Mouse (Mus musculus) kidney, embryonic 16.5 days (tissue): ENCODE results near the gene Cd164l2. TPM values are rescaled to one million over a fixed set of nuclear protein-coding genes. Genes with fewer than 3 reads are reported as not detected.
A peak's percentile ranks its signal among the peaks of the same experiment; 100 is the strongest.

Source experiments
- ATAC-seq: fragments of 200-750 bp; cut with Nextera tagmentation; 2 replicates; pipeline ENCODE4 v1.8.0; 2017; ENCODE audit warnings: moderate TSS enrichment; ENCODE audit not compliant: low FRiP score, low TSS enrichment
- H3K27ac ChIP-seq: fragments of 300-500 bp; sonication (generic); 2 replicates; pipeline ENCODE4 v1.5.1; 2014; ENCODE audit warnings: low read length
- H3K27me3 ChIP-seq: fragments of 300-500 bp; sonication (generic); 2 replicates; pipeline ENCODE4 v1.6.1; 2014; ENCODE audit warnings: low read length, control low read depth, mixed read lengths; ENCODE audit not compliant: insufficient read depth
- H3K36me3 ChIP-seq: fragments of 300-500 bp; sonication (generic); 2 replicates; pipeline ENCODE4 v1.6.1; 2014; ENCODE audit warnings: low read length, control low read depth, mixed read lengths; ENCODE audit not compliant: insufficient read depth
- H3K4me1 ChIP-seq: fragments of 300-500 bp; sonication (generic); 2 replicates; pipeline ENCODE4 v1.6.1; 2014; ENCODE audit warnings: low read length, control low read depth, mixed read lengths; ENCODE audit not compliant: insufficient read depth
- H3K4me2 ChIP-seq: fragments of 300-500 bp; sonication (generic); replicated peaks from 2 replicates; pipeline ENCODE4 v1.6.1; 2014; ENCODE audit warnings: low read depth, low read length
- H3K4me3 ChIP-seq: fragments of 300-500 bp; sonication (generic); 2 replicates; pipeline ENCODE4 v1.5.1; 2014; ENCODE audit warnings: mild to moderate bottlenecking, low read length
- H3K9ac ChIP-seq: fragments of 300-500 bp; sonication (generic); replicated peaks from 2 replicates; pipeline ENCODE4 v1.6.1; 2014; ENCODE audit warnings: low read length
- H3K9me3 ChIP-seq: fragments of 300-500 bp; sonication (generic); 2 replicates; pipeline ENCODE4 v1.6.1; 2016; ENCODE audit warnings: low read length, control low read depth
- WGBS: fragments of 180-500 bp; shearing (Covaris S2); extraction: QIAGEN DNeasy Blood & Tissue Kit; methylation state at CpG from one replicate; pipeline ENCODE4 v1.1.7; 2014; 5-methylcytosine and 5-hydroxymethylcytosine counted together
- polyA plus RNA-seq: library from polyadenylated mRNA; unstranded; fragments of >200 nt; fragmentation: Nextera tagmentation; extraction: Ambion mirVana; gene quantifications from 2 replicates; pipeline ENCODE4 v1.2.1, GENCODE M21; 2015

Gene Cd164l2
- 13.2 and 16.8 TPM in 2 replicates for polyA plus RNA-seq

DNA sequence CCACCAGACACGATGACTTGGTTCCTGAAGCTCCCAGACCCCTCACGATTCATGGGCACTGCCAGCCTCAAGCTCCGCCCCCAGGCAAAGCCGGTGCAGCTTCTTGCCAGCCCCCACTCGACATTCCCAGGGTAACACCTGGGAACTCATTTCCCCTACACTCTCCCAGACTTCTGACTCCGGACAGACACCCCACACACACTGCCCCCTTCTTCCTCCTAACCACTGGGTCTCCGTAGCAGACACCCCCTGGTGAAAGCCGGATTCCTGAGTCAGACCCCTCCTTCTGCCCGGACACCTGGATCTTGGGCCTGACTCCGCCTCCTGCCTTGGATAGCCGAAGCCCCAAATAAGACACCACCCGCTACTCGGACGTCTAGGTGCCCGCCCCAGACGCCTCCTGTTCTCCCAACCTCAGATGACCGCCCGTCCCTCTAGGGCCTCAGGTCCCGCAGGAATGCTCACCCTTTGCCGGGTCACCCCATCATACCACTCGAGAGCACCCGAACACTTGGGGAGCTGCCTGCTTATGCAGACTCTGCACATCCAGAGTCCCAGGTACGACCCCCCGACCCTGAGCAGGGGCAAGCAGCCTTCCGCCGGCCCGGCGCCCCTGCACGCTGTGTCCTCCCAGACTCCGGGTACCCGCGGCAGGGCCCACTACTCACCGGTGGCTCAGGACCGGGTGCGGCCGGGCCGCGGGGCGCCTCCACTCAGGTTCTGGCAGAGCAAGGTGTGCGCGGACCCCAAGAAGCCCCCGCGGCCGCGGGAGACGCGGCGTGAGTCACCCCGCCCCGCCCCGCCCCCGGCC, at the start of gene Cd164l2, which contains the start of gene Gpr3:
Cd164l2 (plus strand) TSS at position 381 of the 811 bp plus-strand sequence.
Gpr3 (minus strand) TSS at position 786 of the 811 bp plus-strand sequence.
- Histone ChIP-seq H3K9ac (peak within 1 kb of the TSS; percentile 66), H3K36me3 (no peaks in the 10 kb centered on the region), H3K9me3 (no peaks in the 10 kb centered on the region), H3K27me3 (peaks cover 9% of the 10 kb centered on the region), H3K4me3 (peak within 1 kb of the TSS; percentile 69), H3K4me2 (peak within 1 kb of the TSS; percentile 100), H3K4me1 (peaks cover 20% of the 10 kb centered on the region), H3K27ac (no peak within 1 kb of the TSS)
- WGBS, result 2% methylated on average over 51 of the region's 52 CpGs
- ATAC-seq, result peak; percentile 43

DNA sequence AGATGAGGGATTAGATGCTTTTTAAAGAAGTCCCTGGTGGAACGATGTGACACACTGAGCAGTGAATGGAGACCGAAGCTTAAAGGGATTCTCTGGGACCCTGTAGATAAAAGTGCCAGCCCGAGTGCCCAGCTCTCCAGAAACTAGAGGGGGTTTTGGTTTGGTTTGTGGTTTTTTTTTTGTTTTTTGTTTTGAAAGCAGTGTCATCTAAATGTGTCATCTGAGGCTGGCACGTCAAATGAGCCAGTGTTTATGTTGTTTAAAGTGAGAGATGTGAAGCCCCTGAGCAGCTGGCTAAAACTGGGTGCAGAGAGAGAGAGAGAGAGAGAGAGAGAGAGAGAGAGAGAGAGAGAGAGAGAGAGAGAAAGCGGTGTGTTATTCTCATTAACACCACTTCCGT, 49.7 kb upstream of the Cd164l2 start:
- Histone ChIP-seq H3K27me3 (no peaks in the 10 kb centered on the region), H3K9ac (no peak overlapping the region), H3K36me3 (peaks cover 2% of the 10 kb centered on the region; the same call in 1 of the 2 replicates), H3K9me3 (no peaks in the 10 kb centered on the region), H3K4me3 (no peak overlapping the region), H3K4me2 (no peak overlapping the region), H3K4me1 (peaks cover 22% of the 10 kb centered on the region), H3K27ac (no peak overlapping the region)
- ATAC-seq, result no peak
- 63% methylated on average over 6 of the region's 6 CpGs for WGBS

GRCm38 (mm10) chr4:133166773-133167172, 45.2 kb upstream of the Cd164l2 start:
- H3K9ac ChIP-seq, result no peak overlapping the region
- H3K9me3 ChIP-seq, result no peaks in the 10 kb centered on the region
- peaks cover 9% of the 10 kb centered on the region; the same call in 1 of the 2 replicates for H3K4me1 ChIP-seq
- no peak for ATAC-seq
- peaks cover 2% of the 10 kb centered on the region; the same call in 1 of the 2 replicates for H3K36me3 ChIP-seq
- no peaks in the 10 kb centered on the region for H3K27me3 ChIP-seq
- H3K27ac ChIP-seq, result no peak overlapping the region
- whole genome bisulfite sequencing, result 57% methylated on average over 9 of the region's 9 CpGs
- H3K4me3 ChIP-seq, result no peak overlapping the region
- H3K4me2 ChIP-seq, result no peak overlapping the region

GRCm38 (mm10) chr4:133169237-133170055, 42.5 kb upstream of the Cd164l2 start:
- Histone ChIP-seq H3K9ac (no peak overlapping the region), H3K27me3 (no peaks in the 10 kb centered on the region), H3K27ac (peak overlapping the region; percentile 27; the same call in 1 of the 2 replicates), H3K36me3 (peaks cover 2% of the 10 kb centered on the region; the same call in 1 of the 2 replicates), H3K4me3 (no peak overlapping the region), H3K4me2 (no peak overlapping the region), H3K9me3 (no peaks in the 10 kb centered on the region), H3K4me1 (peaks cover 27% of the 10 kb centered on the region)
- 82% methylated on average over 10 of the region's 10 CpGs for WGBS
- ATAC-seq, result peak; percentile 35; the same call in 1 of the 2 replicates

DNA sequence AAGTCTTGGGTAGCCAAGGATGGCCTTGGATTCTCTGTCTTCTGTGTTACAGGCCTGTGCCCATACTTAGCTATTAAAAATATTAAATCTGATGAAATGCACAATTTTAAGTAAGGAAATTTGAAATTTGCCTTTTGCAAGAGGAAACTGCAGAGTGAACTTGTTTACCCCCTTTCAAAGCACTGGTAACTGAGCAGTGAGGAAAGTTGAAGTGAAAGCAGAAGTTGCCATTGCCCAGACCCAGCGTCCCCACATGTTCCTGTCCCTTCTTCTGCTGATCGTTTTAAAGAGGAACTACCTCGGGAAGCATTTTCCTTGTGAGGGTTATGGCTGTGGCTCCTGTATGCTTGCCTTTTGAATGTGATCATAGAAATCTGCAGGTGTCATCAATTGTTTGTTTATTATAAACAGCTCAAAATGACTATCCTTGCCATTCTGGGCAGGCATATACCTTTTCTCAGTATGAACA, 41.8 kb upstream of the Cd164l2 start:
- H3K27ac ChIP-seq, result no peak overlapping the region
- WGBS, result 66% methylated on average over 3 of the region's 3 CpGs

DNA sequence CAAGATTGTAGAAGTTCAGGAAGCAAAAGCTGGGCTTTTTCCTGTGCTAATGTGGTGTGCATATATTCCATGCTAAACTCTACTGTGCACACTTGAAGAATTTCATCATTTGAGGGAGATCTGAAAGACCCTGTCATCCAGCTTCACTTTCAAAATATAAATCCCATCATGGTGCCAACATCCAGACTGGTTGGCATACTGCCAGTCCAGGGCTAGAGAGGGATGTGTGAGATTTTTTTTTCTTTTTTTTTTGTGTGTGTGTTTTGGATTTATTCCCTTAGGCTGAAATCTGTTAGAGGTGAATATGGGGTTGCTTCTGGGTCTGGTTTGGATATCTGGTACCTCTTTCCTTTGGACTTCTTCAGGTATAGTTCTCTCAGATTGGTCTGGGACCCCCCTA, 41.3 kb upstream of the Cd164l2 start:
- H3K27ac ChIP-seq, result no peak overlapping the region
- no peak overlapping the region for H3K4me2 ChIP-seq
- no peaks in the 10 kb centered on the region for H3K27me3 ChIP-seq
- H3K36me3 ChIP-seq, result no peaks in the 10 kb centered on the region
- H3K9me3 ChIP-seq, result no peaks in the 10 kb centered on the region
- ATAC-seq, result no peak
- no peak overlapping the region for H3K4me3 ChIP-seq
- H3K9ac ChIP-seq, result no peak overlapping the region
- H3K4me1 ChIP-seq, result peaks cover 36% of the 10 kb centered on the region

More for the DNA sequence above, 41.8 kb upstream of the Cd164l2 start:
- Histone ChIP-seq H3K9ac (no peak overlapping the region), H3K27me3 (no peaks in the 10 kb centered on the region), H3K9me3 (no peaks in the 10 kb centered on the region), H3K4me1 (peaks cover 31% of the 10 kb centered on the region), H3K36me3 (0 out of 2 replicates have a peak, but pooled peaks cover 1% of the 10 kb centered on the region), H3K4me3 (no peak overlapping the region), H3K4me2 (no peak overlapping the region)
- no peak for ATAC-seq

DNA sequence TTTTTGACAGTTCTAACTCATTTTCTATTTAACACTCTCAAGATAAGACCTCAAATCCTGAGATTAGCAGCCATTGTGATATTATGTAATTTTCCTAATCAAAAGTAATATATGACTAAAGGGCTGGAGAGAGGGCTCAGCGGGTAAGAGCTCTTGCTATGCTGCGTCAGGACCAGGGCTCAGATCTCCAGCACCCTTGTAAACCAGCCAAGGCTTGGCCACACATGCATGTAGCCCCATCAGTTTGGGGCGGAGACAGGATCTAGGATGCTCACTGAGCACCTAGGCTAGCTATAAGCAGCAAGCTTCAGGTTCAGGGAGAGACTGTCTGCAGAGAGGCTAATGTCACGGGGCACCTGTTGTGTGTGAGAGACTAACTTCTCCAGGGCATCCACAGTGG, 39.5 kb upstream of the Cd164l2 start:
- Histone ChIP-seq H3K36me3 (peaks cover 4% of the 10 kb centered on the region; the same call in 1 of the 2 replicates), H3K27ac (0 out of 2 replicates have a peak overlapping the region, but pooled peaks have one; percentile 43), H3K4me3 (no peak overlapping the region), H3K4me1 (peaks cover 48% of the 10 kb centered on the region), H3K9me3 (no peaks in the 10 kb centered on the region), H3K4me2 (no peak overlapping the region), H3K27me3 (no peaks in the 10 kb centered on the region), H3K9ac (no peak overlapping the region)
- ATAC-seq, result no peak
- WGBS, result 85% methylated on average over 4 of the region's 4 CpGs

DNA sequence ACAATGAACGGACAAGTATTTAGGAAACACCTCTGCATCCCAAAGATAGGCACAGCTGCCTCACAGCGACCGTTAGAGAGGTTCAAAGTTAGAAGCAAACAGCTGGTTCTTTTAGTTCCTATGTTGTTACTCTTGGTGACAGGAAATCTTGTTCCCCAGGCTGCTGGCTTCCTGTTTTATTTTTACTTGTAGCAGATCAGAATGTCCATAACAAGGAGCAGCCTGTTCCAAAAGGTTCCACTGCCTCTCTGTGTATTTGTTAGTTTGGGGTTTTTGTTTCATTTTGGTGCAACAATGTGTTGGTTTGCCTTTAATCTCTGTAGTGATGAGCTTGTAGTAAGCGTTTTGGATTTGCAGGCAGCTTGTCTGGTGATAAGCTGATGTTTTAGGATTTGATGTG, 37.6 kb upstream of the Cd164l2 start:
- Histone ChIP-seq H3K27me3 (no peaks in the 10 kb centered on the region), H3K4me3 (peak overlapping the region; percentile 29), H3K4me1 (peaks cover 43% of the 10 kb centered on the region), H3K4me2 (peak overlapping the region; percentile 41; the same call in 1 of the 2 replicates), H3K9me3 (no peaks in the 10 kb centered on the region), H3K9ac (no peak overlapping the region), H3K36me3 (peaks cover 10% of the 10 kb centered on the region; the same call in 1 of the 2 replicates), H3K27ac (peak overlapping the region; percentile 86)
- 36% methylated on average over 4 of the region's 4 CpGs for WGBS
- no peak for ATAC-seq

GRCm38 (mm10) chr4:133175274-133175673, 36.7 kb upstream of the Cd164l2 start:
- Histone ChIP-seq H3K4me2 (no peak overlapping the region), H3K9ac (no peak overlapping the region), H3K27me3 (no peaks in the 10 kb centered on the region), H3K36me3 (peaks cover 11% of the 10 kb centered on the region; the same call in 1 of the 2 replicates), H3K4me1 (peaks cover 39% of the 10 kb centered on the region), H3K9me3 (no peaks in the 10 kb centered on the region), H3K27ac (peak overlapping the region; percentile 44), H3K4me3 (no peak overlapping the region)
- ATAC-seq, result no peak
- 70% methylated on average over 7 of the region's 7 CpGs for WGBS
